Mouse (Mus musculus) megakaryocyte, embryonic 14.5 days (primary cell): ENCODE results near the gene Gm21293.
"Not testable (repeated sequence)": the region's sequence is repeated elsewhere in the genome, so short reads cannot be mapped to it uniquely, and the experiment has no call there.

Source experiments
- FLI1 ChIP-seq: IDR thresholded peaks from 2 replicates; pipeline ENCODE4 v1.6.1; 2012; ENCODE audit warnings: low read length, inconsistent platforms, mixed read lengths
- GATA1 ChIP-seq: IDR thresholded peaks from 3 replicates; pipeline ENCODE4 v1.6.1; 2012; ENCODE audit warnings: mixed read lengths, low read length, inconsistent platforms, borderline replicate concordance

- TF ChIP-seq GATA1, FLI1: not testable (repeated sequence)
These were observed 42.4 kb downstream of the Gm21293 start, which contains the start of gene Gm20765 for GRCm38 (mm10) chr10:104185233-104185632.
